ENCODE assay signal across 8 mouse cellular contexts in the genomic region with DNA sequence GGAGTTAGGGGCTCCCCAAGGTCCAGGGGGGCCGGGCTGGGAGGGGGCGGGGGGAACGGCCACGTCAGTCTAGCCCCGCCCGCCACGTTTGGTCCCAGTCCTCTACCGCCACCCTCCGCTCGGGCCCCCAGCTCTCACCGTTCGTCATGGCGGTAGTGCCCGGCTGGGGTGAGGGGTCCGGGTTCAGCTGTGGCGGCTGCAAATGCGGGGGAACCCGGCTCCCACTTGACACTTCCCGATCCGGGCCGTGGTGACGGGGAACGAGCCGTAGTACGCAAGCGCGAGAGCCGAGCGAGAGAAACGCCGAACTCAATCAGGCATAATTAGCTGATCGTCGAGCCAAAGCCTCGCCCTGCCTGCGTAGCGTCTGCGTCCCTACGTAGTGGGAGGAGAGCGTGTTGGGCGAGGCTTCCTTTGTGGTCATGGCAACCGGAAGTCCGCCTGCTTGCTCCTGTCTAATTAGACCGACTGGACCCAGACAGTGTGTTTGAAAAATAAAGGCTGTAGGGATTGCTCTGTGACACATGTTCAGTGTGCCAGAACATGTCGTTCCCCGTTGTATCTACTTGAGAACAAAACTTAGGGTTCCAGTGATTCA. TPM values are rescaled to one million over a fixed set of nuclear protein-coding genes. Genes with fewer than 3 reads are reported as not detected.
DNase-seq lines count a peak whose midpoint lies in the region; ATAC-seq lines count a peak whose summit lies in the region.

A gene (minus strand): TSS at position 334 of the 598 bp plus-strand sequence.

- peak within 1 kb of the TSS; percentile 82 for H3K9ac ChIP-seq in hindbrain, embryonic 11.5 days (ENCODE audit: low read depth, low read length)

- under 1% methylated on average over 43 of the region's 45 CpGs for WGBS in hindbrain, embryonic 11.5 days

- peak within 1 kb of the TSS; percentile 86 for H3K27ac ChIP-seq in hindbrain, embryonic 11.5 days (ENCODE audit: low read depth, low read length)

- peak within 1 kb of the TSS; percentile 59 for H3K4me2 ChIP-seq in hindbrain, embryonic 11.5 days (replicated peaks; ENCODE audit: low read depth, low read length)

- DNase-seq in Muller cell, postnatal 12 days (ENCODE audit: inconsistent ontology term), result peak; percentile 97
- peak; percentile 98 for DNase-seq in cerebellum, adult 9-11 months
- peak; percentile 97 to 99 for DNase-seq in frontal cortex, adult 2 months (ENCODE audit: extremely low spot score in 1 of 2, low spot score in 1 of 2)
- DNase-seq in hindbrain, embryonic 11.5 days (ENCODE audit: low spot score), result peak; percentile 99
- DNase-seq in layer of hippocampus, postnatal 10 days (ENCODE audit: low spot score in 2 of 2), result peak; percentile 95 to 97
- peak; percentile 99 for DNase-seq in lung, postnatal 10 days
- DNase-seq in ovary, postnatal 36 days (ENCODE audit: low spot score), result peak; percentile 93
- peak; percentile 95 for DNase-seq in thymus, postnatal 25 days

- no peaks in the 10 kb centered on the region for H3K36me3 ChIP-seq in hindbrain, embryonic 11.5 days (ENCODE audit: control insufficient read depth, insufficient read depth, low read length)

- peak; percentile 97 for ATAC-seq in hindbrain, embryonic 11.5 days (ENCODE audit: low FRiP score)

- no peaks in the 10 kb centered on the region for H3K4me1 ChIP-seq in hindbrain, embryonic 11.5 days (replicated peaks; ENCODE audit: control insufficient read depth, insufficient read depth, low read length)

- peak within 1 kb of the TSS; percentile 76 for H3K4me3 ChIP-seq in hindbrain, embryonic 11.5 days (ENCODE audit: low read depth, low read length)

- no peaks in the 10 kb centered on the region for H3K27me3 ChIP-seq in hindbrain, embryonic 11.5 days (ENCODE audit: control insufficient read depth, insufficient read depth, low read length)

- H3K9me3 ChIP-seq in hindbrain, embryonic 11.5 days (ENCODE audit: control insufficient read depth, low read length), result no peaks in the 10 kb centered on the region

RNA-seq across cellular contexts. Expression of the gene that starts here (rescaled TPM):
- 18.2 and 18.5 TPM in 2 replicates for polyA plus RNA-seq in frontal cortex, adult 2 months (2012; rRNA removed)
- polyA plus RNA-seq in hindbrain, embryonic 11.5 days (2014; fragmentation: Nextera tagmentation; extraction: Ambion mirVana), result 54.0 and 57.4 TPM in 2 replicates
- total RNA-seq in layer of hippocampus, postnatal 10 days (2021), result 10 to 100 TPM; 43.3 to 43.8 TPM

Comparison
In these comparisons a context has a peak if more than half of its experiments do, and no peak if none do; other contexts are left out.
1. Peak in every context shown above with its lines: DNase-seq, ATAC-seq, H3K4me3 ChIP-seq and H3K27ac ChIP-seq.